Comparison of ENCODE assay signal across 12 mouse cellular contexts in the genomic region with DNA sequence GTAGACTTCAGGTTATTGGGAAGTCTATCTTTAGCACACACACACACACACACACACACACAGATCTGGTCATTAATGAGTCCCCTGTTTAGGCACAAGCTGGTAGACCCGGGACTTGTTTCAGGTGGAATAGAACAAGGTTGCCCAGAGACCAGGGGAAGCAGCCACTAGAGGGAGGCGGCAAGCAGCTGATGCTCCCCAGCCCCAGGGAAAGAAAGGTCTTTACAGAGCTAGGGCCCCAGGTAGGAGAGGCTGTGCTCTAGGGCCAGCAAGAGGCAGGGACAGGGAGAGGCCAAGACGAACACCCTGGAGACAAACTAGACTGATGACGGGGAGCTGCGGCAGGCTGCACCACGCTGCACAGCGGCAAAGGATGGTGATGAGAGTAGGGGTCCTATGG.
DNase-seq lines count a peak whose midpoint lies in the region; ATAC-seq and TF ChIP-seq lines count a peak whose summit lies in the region.
"Had no signal": no experiment of that assay in that cellular context is flagged by ENCODE, and none has a peak within 500 bp of the region (broad histone marks: within the 10 kb centered on the region; RNA-seq: fewer than 3 reads in every experiment).

No protein-coding gene starts in this region.

- peak; percentile 36 for DNase-seq in embryo, embryonic 10 days (ENCODE audit: low spot score)
- no peak for DNase-seq in embryo, embryonic 10.5 days (ENCODE audit: low spot score)
- no peak for DNase-seq in spleen, adult 2 months (ENCODE audit: low read depth in 1 of 2, low spot score in 2 of 2)
- DNase-seq in spleen, postnatal 14 days (ENCODE audit: low spot score in 2 of 2) = no peak
- DNase-seq in adrenal gland, postnatal 14 days = no peak
- DNase-seq in gastrocnemius, postnatal 10 days = no peak
- DNase-seq: B cell, adult 2 months; cerebellum, postnatal 36 days; kidney, adult 8-10 months had no signal

- ATAC-seq in intestine, postnatal 0 days = no peak
- ATAC-seq in intestine, embryonic 15.5 days = no peak

- H3K27ac ChIP-seq in intestine, postnatal 0 days (ENCODE audit: low read depth, low read length) = no peak overlapping the region
- H3K27ac ChIP-seq in intestine, embryonic 15.5 days = no peak overlapping the region
- H3K27ac ChIP-seq in spleen, adult 2 months (ENCODE audit: insufficient read depth, low read length) = no peak overlapping the region
- H3K27ac ChIP-seq: neural tube, embryonic 13.5 days had no signal

- no peak overlapping the region for H3K4me2 ChIP-seq in intestine, postnatal 0 days (replicated peaks; ENCODE audit: low read depth)
- no peak overlapping the region for H3K4me2 ChIP-seq in intestine, embryonic 15.5 days (replicated peaks)
- H3K4me2 ChIP-seq: neural tube, embryonic 13.5 days had no signal

- no peaks in the 10 kb centered on the region for H3K4me1 ChIP-seq in intestine, postnatal 0 days (replicated peaks; ENCODE audit: control insufficient read depth, insufficient read depth, low read length)
- H3K4me1 ChIP-seq in intestine, embryonic 15.5 days (replicated peaks) = peaks cover 9% of the 10 kb centered on the region; the same call in 1 of the 2 replicates
- peaks cover 10% of the 10 kb centered on the region; the same call in 1 of the 2 replicates for H3K4me1 ChIP-seq in spleen, adult 2 months (ENCODE audit: control insufficient read depth, insufficient read depth, insufficient read length)
- H3K4me1 ChIP-seq: neural tube, embryonic 13.5 days had no signal

- no peaks in the 10 kb centered on the region for H3K27me3 ChIP-seq in intestine, postnatal 0 days (replicated peaks; ENCODE audit: control insufficient read depth, insufficient read depth, low read length)
- no peaks in the 10 kb centered on the region for H3K27me3 ChIP-seq in intestine, embryonic 15.5 days (replicated peaks)
- no peaks in the 10 kb centered on the region for H3K27me3 ChIP-seq in spleen, adult 2 months (ENCODE audit: control insufficient read depth, insufficient read depth, low read length)
- H3K27me3 ChIP-seq: neural tube, embryonic 13.5 days had no signal

- peak; percentile 69 for TF ChIP-seq CTCF in intestine, postnatal 0 days (IDR thresholded peaks at IDR 0.05; ENCODE audit: low read depth)
- peak; percentile 24; the same call in 1 of the 2 replicates for TF ChIP-seq CTCF in spleen, adult 2 months (IDR thresholded peaks at IDR 0.05; ENCODE audit: extremely low read depth, insufficient read depth, insufficient read length, insufficient replicate concordance)

- no peaks in the 10 kb centered on the region for H3K9me3 ChIP-seq in intestine, postnatal 0 days (ENCODE audit: control insufficient read depth)
- H3K9me3 ChIP-seq in intestine, embryonic 15.5 days = no peaks in the 10 kb centered on the region
- H3K9me3 ChIP-seq: neural tube, embryonic 13.5 days had no signal

- H3K36me3 ChIP-seq in intestine, postnatal 0 days (ENCODE audit: control insufficient read depth, insufficient read depth) = peaks cover 36% of the 10 kb centered on the region
- H3K36me3 ChIP-seq in intestine, embryonic 15.5 days = 0 out of 2 replicates have a peak, but pooled peaks cover 7% of the 10 kb centered on the region
- 0 out of 2 replicates have a peak, but pooled peaks cover 1% of the 10 kb centered on the region for H3K36me3 ChIP-seq in spleen, adult 2 months (ENCODE audit: control insufficient read depth, insufficient read depth, low read length)

- no peak overlapping the region for H3K9ac ChIP-seq in intestine, postnatal 0 days (ENCODE audit: low read depth, low read length)
- H3K9ac ChIP-seq in intestine, embryonic 15.5 days = no peak overlapping the region
- H3K9ac ChIP-seq: neural tube, embryonic 13.5 days had no signal

- H3K4me3 ChIP-seq in intestine, postnatal 0 days (ENCODE audit: low read depth, low read length) = no peak overlapping the region
- H3K4me3 ChIP-seq in intestine, embryonic 15.5 days (replicated peaks) = no peak overlapping the region
- no peak overlapping the region for H3K4me3 ChIP-seq in spleen, adult 2 months (ENCODE audit: extremely low read depth, insufficient read depth, insufficient read length)
- H3K4me3 ChIP-seq: neural tube, embryonic 13.5 days had no signal

- 61% methylated on average over 7 of the region's 7 CpGs for WGBS in intestine, postnatal 0 days
- WGBS in intestine, embryonic 15.5 days = 53% methylated on average over 7 of the region's 7 CpGs
- 78% methylated on average over 7 of the region's 7 CpGs for WGBS in spleen, adult 2 months

- no peak for TF ChIP-seq POLR2A in spleen, adult 2 months (IDR thresholded peaks at IDR 0.05; ENCODE audit: low read depth, low read length)
